Mouse (Mus musculus) CH12F3 (cell line): ENCODE measurements around the gene Fopnl.

ENCODE experiments used
- in situ Hi-C: fragments of 300-500 bp; cut with MboI; formaldehyde crosslinking; loops from 2 replicates; pipeline ENCODE4 v1.14.3; 2020; ENCODE audit warnings: low sequenced_read_pairs

The Fopnl gene

DNA sequence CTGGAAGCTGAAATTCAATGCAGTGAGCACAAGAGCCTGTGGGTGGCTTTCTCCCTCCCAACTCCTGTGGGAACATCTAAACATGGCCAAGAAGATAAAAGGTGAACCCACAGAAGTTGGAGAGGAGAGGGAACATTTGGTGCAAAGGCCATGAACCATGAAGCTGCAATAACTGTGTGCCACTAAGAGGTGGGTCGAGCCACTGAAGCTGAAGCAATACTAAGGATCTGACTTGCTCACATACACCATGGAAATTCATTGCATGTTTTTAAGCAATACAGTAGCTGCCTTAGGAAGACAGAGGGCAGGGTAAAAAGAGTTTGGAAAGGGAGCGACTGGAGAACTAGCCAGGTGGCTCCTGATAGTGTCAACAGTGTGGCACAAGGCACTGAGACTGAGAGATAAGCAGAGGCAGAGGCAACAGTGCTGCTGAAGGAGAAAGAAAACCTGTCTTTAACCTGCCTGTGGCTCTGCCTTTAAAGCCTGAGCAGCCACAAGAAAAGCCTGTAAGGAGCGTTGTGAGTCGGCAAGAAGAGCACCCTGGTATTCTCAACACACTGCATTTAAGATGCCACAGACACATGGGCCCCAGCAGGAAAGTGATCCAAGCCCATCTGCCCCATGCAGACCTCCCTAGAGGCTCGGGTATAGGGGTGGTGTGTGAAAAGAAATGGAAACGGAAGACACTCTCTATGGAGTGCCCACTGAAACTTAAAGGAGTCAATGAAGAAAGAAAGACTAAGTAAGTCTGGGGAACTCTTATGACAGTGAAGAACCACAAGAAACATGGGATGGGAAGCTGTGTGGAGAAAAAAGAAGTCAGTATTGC is 8.7 kb downstream of the Fopnl start:
- in situ Hi-C loops = no loop called here

GRCm38 (mm10) chr16:14307373-14307772 is 9.8 kb downstream of the Fopnl start:
- in situ Hi-C loops = no loop called here

DNA sequence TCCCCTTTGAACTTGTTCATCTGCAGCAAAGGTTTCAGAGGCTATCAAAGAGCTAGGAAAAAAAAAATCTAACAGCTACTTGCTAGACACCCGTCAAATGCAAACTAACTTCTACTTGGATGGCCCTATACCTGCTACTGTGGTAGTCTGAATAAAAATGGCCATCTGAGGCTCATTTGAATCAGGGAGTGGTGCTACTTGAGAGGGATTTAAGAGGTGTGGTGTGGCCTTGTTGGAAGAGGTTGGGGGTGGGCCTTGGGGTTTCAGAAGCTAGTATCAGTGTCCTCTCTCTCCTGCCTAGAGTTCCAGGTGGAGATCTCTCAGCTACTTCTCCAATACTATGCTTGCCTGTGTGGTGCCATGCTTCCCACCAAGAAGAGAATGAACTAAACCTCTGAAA is 10.8 kb downstream of the Fopnl start:
- in situ Hi-C loops = no loop called here

- in situ Hi-C loops = no loop called here
These were observed 12.4 kb downstream of the Fopnl start for GRCm38 (mm10) chr16:14304791-14305190.

DNA sequence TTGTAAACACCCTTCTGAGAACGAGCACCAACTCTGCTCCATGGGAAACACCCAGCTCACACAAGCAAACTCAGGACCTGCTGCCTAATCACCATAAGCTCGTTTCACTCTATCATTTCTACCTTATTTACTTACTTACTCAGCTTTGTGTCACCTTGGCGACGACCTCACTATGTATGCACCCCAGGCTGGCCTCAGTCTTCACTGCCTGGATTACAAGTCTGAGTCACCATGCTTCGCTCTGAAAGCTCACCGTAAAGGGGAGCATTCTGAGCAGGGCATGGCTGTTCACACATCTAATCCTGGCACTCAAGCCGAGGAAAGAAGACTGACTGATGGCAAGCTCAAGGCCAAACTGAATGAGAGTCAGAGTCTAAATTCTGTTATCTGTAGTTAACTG is 13.5 kb downstream of the Fopnl start:
- in situ Hi-C loops = no loop called here

DNA sequence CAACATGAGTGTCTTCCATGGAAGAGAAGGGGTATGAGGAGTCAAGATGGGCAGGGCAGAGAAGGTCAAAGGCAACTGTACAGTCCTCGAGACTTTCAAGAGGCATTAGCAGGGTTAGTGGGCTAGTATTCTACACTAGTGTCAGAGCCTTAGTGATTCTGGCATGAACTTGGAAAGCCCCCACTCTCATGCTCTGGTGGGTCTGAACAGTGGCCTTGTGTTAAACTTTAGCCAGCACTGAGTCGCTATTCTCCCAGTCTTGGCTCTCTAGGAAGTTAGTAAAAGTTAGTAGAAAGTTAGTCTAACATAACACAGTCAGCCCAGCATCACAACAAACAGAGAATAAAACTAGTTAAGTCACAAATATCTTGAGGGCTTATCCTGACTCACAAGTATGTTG is 14.1 kb downstream of the Fopnl start:
- in situ Hi-C loops = no loop called here

- in situ Hi-C loops = no loop called here
These were observed 18.7 kb downstream of the Fopnl start for GRCm38 (mm10) chr16:14298461-14298860.

- in situ Hi-C loops = no loop called here
These were observed 19.5 kb downstream of the Fopnl start for GRCm38 (mm10) chr16:14297746-14298145.

DNA sequence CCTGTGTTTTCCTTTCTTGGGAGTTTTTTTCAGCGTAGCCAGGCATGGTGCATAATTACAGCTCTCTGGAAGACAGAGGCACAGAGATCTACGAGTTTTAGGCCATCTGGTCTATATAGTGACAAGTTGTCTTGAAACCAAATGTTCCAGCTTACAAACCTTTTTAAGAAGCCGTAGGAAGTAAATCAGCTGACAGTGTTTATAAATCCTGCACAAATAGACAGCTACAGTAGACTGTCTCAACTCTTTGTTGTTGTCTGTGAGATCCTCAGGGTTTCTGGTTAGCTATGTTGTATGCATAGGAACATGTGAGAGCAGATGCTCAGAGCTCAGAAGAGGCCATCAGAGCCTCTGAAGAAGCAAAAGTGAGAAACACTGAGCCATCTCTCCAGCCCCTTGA is 20.1 kb downstream of the Fopnl start:
- in situ Hi-C loops = no loop called here

GRCm38 (mm10) chr16:14296544-14297124 is 20.6 kb downstream of the Fopnl start:
- in situ Hi-C loops = no loop called here

GRCm38 (mm10) chr16:14295291-14295690 is 21.9 kb downstream of the Fopnl start:
- in situ Hi-C loops = no loop called here

DNA sequence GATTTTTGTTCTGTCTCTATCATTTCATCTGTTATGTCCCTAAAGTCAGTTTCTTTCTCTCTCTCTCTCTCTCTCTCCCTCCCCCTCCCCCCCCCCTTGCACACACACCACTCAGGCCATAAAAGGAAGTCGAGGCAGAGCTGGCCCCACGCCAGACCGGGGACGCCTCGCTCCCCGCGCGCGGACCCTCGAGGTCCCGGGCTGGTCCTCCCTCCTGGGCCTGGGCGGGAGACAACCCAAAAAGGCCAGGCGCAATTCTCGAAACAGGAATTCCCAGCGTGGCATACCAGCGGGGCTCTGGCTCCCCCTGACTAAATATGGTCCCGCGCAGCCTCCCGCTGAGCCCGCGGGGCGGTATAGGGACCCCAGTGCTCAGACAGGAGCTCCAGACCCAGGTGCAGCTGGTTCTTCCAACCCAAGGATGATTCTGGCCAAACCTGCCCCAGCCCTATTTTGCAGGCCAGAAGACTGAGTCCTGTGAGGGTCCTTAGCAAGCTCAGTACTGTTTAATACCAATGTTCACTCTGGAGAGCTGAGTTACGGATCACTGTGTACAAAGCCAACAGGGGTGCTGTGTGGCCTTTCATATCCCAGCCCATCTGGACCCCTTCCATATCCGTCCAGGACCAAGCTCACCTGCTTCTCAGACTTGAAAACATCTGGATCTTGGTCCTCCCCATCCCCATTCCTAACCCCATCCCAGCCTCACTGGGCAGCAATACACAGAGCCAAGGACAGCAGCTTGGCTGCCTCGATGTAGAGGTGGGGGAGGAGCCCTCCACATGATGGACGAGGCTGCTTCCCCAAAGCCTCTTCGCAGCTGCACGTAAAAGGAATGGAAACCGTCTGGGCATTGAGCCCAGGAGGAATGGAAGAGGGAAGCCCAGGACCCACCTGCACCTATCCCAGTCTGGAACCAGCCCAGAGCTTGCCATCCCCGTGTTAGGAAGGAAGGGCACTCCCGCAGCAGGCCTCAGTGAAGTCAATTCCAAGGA is 24.7 kb downstream of the Fopnl start:
- in situ Hi-C loops = no loop called here

DNA sequence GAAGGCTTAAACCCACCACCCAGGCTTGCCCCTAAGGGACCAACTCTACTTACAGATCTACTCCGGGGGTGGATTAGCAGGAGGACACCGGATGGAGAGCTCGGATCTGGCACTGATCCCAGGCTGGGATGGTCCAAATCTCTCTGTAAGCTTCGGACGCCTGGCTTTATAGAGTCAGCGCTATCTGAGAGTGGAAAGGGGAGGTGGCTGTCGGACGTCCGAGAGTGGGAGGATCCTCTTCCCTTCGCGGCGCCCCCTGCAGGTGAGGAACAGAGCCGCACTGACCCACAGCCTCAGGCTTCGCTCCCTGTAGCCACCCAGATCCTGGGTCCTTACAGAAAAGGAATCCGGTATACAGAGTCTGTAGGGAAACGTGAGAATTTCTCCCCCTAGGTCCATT is 26.0 kb downstream of the Fopnl start, which contains the start of gene Myh11:
Gene Myh11 (minus strand): TSS at position 150 of the 400 bp plus-strand sequence.
- in situ Hi-C loops = no loop called here

- in situ Hi-C loops = no loop called here
These were observed 44.7 kb downstream of the Fopnl start for GRCm38 (mm10) chr16:14272374-14272965.

DNA sequence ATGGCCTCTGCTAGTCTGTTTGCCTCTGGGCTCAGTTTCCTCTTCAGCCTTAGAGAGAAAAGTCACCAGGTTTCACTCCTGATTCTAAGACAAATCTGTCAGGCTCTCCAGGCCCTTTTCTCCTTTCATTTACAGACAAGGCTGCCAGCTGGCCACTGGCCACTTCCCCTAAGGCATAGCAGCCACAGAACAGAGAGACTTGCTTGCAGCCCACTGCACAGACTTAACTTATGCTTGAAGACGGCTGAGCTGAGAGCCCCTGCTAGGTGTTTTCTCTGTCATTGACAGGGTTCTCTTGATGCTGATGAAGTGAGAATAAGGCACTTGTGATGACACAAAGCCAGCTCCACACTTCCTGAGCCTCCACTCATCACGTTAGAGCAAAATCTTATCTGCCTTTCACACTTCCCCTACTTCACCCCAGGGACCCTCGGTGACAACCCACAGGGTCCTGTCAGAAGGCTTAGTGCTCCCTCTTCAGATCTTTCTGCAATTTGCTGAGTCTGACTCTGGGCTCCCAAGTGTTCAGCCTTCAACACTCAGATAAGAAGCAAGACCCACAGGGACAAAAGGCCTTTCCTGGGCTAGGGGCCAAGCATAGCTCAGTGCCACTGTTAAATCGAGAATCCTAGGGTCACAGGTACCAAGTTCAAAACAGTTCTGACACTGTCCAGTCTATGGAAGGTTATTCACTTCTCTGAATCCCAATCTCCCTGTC is 51.8 kb downstream of the Fopnl start:
- in situ Hi-C loops = no loop called here

- in situ Hi-C loops = no loop called here
These were observed 52.7 kb downstream of the Fopnl start for GRCm38 (mm10) chr16:14264504-14264903.

GRCm38 (mm10) chr16:14263241-14263640 is 54.0 kb downstream of the Fopnl start:
- in situ Hi-C loops = no loop called here

DNA sequence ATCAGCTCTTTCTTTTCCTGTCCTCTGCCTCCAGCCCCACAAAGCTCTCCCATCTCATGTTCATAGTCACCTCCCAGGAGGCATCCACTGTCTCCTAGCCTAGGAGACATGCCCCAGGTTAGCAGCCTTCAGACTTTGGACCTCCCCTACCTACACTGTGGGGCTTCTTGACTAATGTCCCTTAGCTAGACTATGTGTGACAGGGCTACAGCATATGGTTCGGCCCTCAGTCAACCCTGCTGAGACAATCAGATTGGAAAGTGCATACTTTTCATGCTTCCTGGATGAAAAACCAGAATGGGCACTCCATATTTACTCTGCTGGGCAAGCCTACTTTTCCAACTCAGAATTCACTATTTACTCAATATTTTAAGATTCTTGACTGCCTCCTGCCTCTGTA is 54.8 kb downstream of the Fopnl start:
- in situ Hi-C loops = no loop called here

DNA sequence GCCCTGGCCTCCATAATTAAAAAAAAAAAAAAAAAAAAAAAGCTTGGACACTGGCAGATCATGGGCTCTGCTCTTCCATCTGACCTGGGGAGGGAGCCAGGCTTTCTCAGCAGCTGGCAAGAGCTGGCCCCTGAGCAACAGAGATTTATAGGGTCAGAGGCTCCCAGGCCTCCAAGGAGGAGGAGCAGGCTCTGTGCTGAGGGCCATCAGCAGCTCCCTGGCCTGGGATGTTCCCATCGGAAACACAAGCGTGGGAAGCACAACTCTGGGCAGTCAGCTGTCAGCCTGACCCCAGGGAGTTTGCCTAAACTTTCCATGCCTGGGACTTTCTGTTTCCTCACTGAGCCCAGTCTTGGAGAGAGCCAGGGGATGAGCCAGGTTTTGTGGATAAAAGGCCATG is 58.3 kb downstream of the Fopnl start:
- in situ Hi-C loops = no loop called here

- in situ Hi-C loops = no loop called here
These were observed 63.6 kb downstream of the Fopnl start for GRCm38 (mm10) chr16:14253586-14253985.
